Comparison of ENCODE assay signal across 1 mouse cellular context in the genomic region with DNA sequence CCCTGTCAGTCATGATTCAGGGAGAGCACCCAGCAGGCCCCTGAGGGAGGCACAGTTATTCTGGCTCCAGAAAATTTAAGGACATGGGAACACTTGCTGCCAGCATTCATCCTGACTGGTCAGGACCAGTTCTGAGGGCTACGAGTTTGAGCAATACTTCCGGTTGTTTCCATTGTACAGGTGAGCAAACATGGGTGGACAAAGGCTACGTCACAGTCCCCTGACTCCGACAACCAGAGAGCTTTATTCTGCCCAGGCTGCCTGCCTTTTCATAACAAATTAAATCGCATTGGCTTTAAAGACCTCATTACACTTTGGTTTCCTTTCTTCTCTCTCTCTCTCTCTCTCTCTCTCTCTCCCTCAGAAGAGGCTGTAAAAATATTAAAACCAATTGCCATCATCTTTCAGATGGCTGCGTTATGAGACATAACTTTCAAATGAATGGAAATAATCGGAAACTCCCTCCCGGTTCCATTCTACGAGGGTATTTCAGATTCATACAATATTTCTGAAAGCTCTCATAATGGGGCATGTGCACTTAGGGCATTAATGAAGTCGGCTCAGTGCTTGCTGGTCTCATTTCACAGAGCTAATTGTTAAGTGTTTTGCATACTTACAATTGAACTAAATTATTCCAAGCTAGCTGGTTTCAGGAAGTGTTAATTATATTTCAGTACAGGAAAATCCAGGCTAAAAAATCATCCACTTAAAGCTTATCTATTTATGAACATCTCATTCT.
TF ChIP-seq lines count a peak whose summit lies in the region.

No protein-coding gene starts in this region.

TF ChIP-seq in CH12.LX, 34 proteins besides CTCF, POLR2A, EP300 and RAD21:
- TF ChIP-seq HCFC1 (IDR thresholded peaks at IDR 0.05; ENCODE audit: low read depth, low read length) (no peak), SMC3 (IDR thresholded peaks at IDR 0.05; ENCODE audit: low read depth, low read length) (no peak), BHLHE40 (IDR thresholded peaks at IDR 0.05; ENCODE audit: low read depth, low read length) (no peak), KAT2A (IDR thresholded peaks at IDR 0.05; ENCODE audit: insufficient replicate concordance, low read length) (no peak), MAX (IDR thresholded peaks at IDR 0.05; ENCODE audit: low read length) (no peak), CHD1 (IDR thresholded peaks at IDR 0.05; ENCODE audit: low read depth, low read length) (no peak), IRF4 (IDR thresholded peaks at IDR 0.05; ENCODE audit: low read depth, low read length) (no peak), NRF1 (IDR thresholded peaks at IDR 0.05; ENCODE audit: low read depth, low read length) (no peak), RCOR1 (conservative IDR thresholded peaks at IDR 0.05; ENCODE audit: low read depth, low read length) (no peak), ZC3H11A (IDR thresholded peaks at IDR 0.05; ENCODE audit: low read depth, low read length) (no peak), JUN (IDR thresholded peaks at IDR 0.05; ENCODE audit: insufficient read depth, low read depth, low read length) (no peak), E2F4 (IDR thresholded peaks at IDR 0.05; ENCODE audit: insufficient replicate concordance, low read depth, low read length) (no peak), ZKSCAN1 (IDR thresholded peaks at IDR 0.05; ENCODE audit: borderline replicate concordance, low read depth, low read length) (no peak), TCF12 (IDR thresholded peaks at IDR 0.05; ENCODE audit: low read depth, low read length) (no peak), USF1 (IDR thresholded peaks at IDR 0.05; ENCODE audit: low read depth, low read length) (no peak), PAX5 (IDR thresholded peaks at IDR 0.05; ENCODE audit: low read length) (no peak), USF2 (conservative IDR thresholded peaks at IDR 0.05; ENCODE audit: low read depth, low read length) (no peak), CHD2 (IDR thresholded peaks at IDR 0.05; ENCODE audit: low read length) (no peak)
